7 mouse cellular contexts compared by ENCODE assay signal in the genomic region with DNA sequence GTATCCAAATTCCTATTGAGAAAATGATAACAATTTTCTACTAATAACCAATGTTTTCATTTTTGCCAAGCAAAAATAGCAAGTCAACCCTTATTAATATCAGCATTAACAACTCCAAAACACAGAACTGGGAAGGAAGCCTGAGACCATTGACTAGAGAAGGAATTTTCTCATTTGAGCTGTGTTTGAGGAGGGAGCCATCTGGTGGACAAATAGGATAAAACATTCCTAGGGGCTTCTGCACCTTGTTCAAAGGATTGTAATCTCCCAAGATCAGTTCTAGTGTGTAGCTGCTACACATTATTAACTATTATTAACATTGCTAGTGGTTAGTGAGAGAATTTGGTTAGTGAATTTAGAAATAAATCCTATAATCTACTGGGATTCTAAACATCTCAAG. TPM values are rescaled to one million over a fixed set of nuclear protein-coding genes. Genes with fewer than 3 reads are reported as not detected.
A peak's percentile ranks its signal among the peaks of the same experiment; 100 is the strongest.
DNase-seq lines count a peak whose midpoint lies in the region; ATAC-seq lines count a peak whose summit lies in the region.

No protein-coding gene starts in this region.

- no peaks in the 10 kb centered on the region for H3K4me1 ChIP-seq in neural tube, embryonic 15.5 days

- H3K4me3 ChIP-seq in neural tube, embryonic 15.5 days (replicated peaks), result no peak overlapping the region

- no peak overlapping the region for H3K9ac ChIP-seq in neural tube, embryonic 15.5 days (replicated peaks)

- intact Hi-C loops in left cerebral cortex, postnatal 36 days (cut with DNase I), result loop anchor here (2.0 to 5.0 kb wide), 3 partner anchors 36 to 651 kb away; no protein-coding TSS in a partner anchor

- no peak overlapping the region for H3K4me2 ChIP-seq in neural tube, embryonic 15.5 days

- H3K27me3 ChIP-seq in neural tube, embryonic 15.5 days (replicated peaks), result no peaks in the 10 kb centered on the region

- H3K9me3 ChIP-seq in neural tube, embryonic 15.5 days (replicated peaks), result no peaks in the 10 kb centered on the region

- H3K27ac ChIP-seq in neural tube, embryonic 15.5 days (replicated peaks), result no peak overlapping the region

- DNase-seq in left cerebral cortex, adult 11 months (ENCODE audit: low spot score), result peak; percentile 47
- no peak for DNase-seq in left cerebral cortex, postnatal 36 days (ENCODE audit: low spot score in 2 of 2)
- peak; percentile 65 for DNase-seq in ES-CJ7 (ENCODE audit: low read depth, low spot score)
- peak; percentile 40 for DNase-seq in adrenal gland, postnatal 14 days
- DNase-seq in fibroblast of lung, adult 2 months (ENCODE audit: low read depth), result peak; percentile 37
- DNase-seq in layer of hippocampus, adult 9-11 months, result peak; percentile 34

- peaks cover 20% of the 10 kb centered on the region for H3K36me3 ChIP-seq in neural tube, embryonic 15.5 days

- peak; percentile 80 for ATAC-seq in neural tube, embryonic 15.5 days (ENCODE audit: low FRiP score)

RNA-seq across cellular contexts. Expression of gene Glrx, which starts 38.2 kb away (rescaled TPM):
- 10 to 100 TPM; 54.1 to 54.9 TPM for total RNA-seq in left cerebral cortex, postnatal 36 days (2021)
- 27.9 and 28.8 TPM in 2 replicates for total RNA-seq in adrenal gland, postnatal 14 days (2021)
- 86.1 and 87.0 TPM in 2 replicates for polyA plus RNA-seq in neural tube, embryonic 15.5 days (2015; fragmentation: Nextera tagmentation; extraction: Ambion mirVana)

Comparison
In these comparisons a context has a peak if more than half of its experiments do, and no peak if none do; other contexts are left out.
1. DNase-seq: peak in left cerebral cortex, adult 11 months (single experiment), ES-CJ7 (single experiment), adrenal gland, postnatal 14 days (single experiment), fibroblast of lung, adult 2 months (single experiment) and layer of hippocampus, adult 9-11 months (single experiment); none in left cerebral cortex, postnatal 36 days (0 of 2).